Mouse (Mus musculus) layer of hippocampus, postnatal 25 days (tissue): ENCODE results near the gene Fbxo42. TPM values are rescaled to one million over a fixed set of nuclear protein-coding genes. Genes with fewer than 3 reads are reported as not detected.

Source experiments
- DNase-seq, 2 experiments: peaks; one replicate each; pipeline ENCODE4 v3.0.0; 2022; ENCODE audit warnings: mixed read lengths in 2 of 2, low spot score in 1 of 2; ENCODE audit errors: extremely low spot score in 1 of 2
- total RNA-seq, 2 experiments: library from RNA; stranded (reverse); gene quantifications; 2 replicates each; pipeline ENCODE4 v1.2.3; 2021

Fbxo42 gene
- total RNA-seq, 2 experiments from 2014 or later = 25.2 to 25.8 TPM

DNA sequence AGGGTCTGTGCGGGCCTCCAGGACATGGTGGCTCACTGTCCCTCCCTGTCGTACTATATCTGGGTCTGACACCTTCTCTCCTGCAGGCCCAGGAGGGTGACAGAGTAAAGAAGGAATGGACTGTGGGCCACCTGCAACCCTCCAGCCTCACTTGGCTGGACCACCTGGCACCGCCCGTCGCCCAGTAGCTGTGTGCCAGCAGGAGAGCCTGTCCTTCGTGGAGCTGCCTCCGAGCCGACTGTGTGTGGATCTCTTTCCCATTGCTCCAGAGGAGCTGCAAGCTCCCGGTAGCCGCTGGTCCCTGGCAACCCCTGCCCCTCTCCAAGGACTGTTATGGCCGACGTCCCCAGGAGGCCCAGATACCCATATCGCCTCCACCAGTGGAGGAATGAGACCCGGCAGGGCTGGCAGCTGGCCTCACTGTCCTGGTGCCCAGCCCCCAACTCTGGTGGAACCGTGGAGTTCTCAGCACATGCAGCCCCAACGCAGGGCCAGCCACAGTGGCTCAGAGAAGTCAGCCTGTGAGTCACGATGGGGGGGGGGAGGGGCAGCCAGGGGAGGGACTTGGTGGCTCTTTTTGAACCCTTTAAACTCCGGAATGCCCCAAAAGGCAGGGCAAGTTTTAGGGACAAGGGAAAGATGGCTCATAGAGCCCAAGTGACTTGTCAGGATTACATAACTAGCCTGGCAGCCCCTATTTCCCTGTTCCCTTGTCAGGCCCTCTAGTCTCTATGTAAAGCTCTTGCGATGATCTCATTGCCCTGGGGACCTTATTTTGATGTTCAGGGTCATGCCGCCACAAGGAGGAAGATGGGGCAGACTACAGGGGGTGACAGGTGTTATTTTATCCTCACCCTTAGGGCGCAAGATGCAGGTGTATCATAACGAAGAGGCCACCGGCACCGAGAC lies 98.6 kb downstream of the Fbxo42 start:
- no peak for DNase-seq

DNA sequence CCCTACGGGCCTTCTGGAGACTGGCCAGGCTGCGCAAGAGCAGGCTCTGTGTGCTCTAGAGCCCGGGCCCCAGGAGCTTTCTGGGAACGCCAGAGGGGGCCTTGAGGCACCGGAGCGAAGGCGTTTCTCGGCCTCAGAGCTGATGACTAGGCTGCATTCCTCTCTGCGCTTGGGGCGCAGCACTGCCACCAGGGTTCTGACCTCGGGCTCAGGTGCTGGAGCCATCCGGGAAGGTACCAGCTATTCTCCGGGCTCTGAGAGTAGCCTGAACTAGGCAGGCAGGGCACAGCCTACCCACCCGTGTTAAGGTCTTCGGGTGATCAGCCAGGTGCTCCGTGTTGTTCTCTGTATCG lies 99.3 kb downstream of the Fbxo42 start:
- no peak for DNase-seq

DNA sequence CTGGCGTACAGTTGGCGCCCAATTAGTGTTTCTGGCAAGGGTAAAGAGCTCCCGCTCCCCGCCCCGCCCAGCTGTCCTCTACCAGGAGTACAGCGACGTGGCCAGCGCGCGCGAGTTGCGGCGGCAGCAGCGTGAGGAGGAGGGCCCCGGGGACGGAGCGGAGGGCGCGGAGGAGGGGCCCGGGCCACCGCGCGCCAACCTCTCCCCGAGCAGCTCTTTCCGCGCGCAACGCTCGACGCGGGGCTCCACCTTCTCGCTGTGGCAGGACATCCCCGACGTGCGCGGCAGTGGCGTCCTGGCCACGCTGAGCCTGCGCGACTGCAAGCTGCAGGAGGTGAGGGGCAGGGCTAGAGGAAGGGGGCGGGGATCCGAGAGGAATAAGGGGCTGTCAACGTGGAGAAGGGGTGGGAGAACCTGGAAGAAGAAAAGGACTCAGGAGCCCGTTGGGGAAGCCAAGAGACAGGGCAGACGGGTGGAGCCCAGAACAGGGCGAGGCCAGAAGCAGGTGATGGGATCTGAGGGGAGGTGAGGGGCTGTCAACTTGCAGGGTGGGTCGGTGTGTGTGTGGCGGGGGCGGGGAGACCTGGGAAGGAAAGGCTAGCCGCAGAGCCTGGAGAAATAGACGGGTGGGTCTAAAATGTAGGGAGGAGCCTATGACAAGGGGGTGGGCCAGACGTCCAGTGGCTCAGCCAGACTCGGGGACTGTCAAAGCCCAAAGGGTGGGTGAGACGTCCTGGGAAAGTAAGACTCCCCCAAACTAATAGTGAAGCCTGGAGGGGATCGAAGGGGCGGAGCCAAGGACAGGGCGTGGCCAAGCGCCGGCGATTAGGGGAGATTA lies 100.3 kb downstream of the Fbxo42 start:
- no peak for DNase-seq

DNA sequence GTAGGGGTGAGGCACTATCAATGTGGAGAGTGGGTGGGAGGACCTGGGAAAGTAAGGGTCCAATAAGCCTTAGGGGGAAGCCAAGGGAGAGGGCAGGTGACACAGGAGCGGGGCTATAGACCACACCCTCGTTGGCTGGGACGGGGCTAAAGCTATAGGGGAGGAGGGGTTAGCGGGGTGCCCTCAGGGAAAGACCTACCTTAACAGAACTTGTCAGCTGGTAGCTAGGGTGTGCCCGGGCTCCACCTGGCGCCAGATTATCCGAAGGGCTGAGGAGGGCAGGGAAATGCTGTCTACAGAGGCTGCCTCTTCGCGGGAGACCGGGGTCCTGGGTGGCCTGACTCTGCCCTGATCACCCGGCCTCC lies 100.9 kb downstream of the Fbxo42 start:
- no peak for DNase-seq

DNA sequence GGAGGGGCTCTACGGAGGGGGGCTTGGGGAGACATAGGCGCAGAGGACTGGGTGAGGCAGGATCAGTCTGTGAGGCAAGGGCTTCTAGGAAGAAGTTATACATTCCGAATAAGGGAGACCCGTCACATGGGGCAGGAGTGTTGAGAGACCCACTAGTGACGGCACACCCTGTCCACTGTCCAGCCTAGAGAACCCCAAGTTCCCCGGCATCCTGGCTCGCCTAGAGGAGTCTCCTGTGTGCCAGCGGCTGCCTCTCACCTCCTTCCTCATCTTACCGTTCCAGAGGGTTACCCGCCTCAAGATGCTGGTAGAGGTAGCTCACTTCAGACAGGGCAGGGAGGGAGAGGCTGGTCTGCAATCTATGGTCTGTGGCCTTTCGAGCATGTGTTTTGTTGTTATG lies 101.7 kb downstream of the Fbxo42 start:
- no peak for DNase-seq

DNA sequence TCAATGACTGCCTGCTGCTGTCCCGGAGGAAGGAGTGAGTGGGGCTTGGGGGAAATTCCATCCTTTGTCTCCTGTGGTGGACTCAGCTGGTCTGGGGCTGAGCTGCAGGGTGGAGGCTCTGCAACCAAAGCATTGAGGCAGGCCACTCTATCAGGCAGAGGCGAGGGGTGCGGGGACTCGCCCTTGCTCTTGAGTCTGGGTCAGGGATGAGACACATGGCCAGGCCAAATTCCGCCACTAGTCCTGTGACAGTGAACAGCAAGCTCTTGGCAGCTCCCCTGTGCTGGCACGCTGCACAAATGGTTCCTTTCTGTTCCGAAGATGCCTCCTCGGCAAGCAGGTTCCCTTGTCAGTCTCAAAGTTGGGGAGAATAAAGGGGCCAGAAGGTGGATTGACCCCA lies 103.4 kb downstream of the Fbxo42 start:
- DNase-seq = no peak

DNA sequence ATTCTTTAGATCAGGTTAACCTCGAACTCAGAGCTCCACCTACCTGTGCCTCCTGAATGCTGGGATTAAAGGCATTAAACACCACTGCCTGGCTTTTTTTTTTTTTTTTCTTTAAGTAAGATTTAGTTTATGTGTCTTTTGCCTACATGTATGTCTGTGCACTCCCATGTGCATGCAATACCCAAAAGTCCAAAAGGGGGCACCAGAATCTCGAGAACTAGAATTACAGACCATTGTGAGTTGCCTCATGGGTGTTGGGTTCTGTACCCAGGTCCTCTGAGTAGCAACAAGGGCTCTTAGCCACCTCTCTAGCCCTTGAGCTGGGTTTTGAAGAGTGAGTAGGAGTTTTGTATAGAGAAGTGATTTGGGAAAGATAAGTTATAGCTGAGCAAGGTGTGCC lies 104.9 kb downstream of the Fbxo42 start:
- DNase-seq = no peak

Other genes starting within 250 kb of the Fbxo42 start
- 10 to 100 TPM; 21.2 to 22.2 TPM for gene Padi2, start 241.6 kb upstream of the Fbxo42 start, total RNA-seq
- 100 to 1,000 TPM; 182 to 190 TPM for gene Sdhb, start 186.7 kb upstream of the Fbxo42 start, total RNA-seq
- gene Atp13a2, start 161.0 kb upstream of the Fbxo42 start, total RNA-seq = 100 to 1,000 TPM; 168 to 172 TPM
- 1 to 10 TPM; 5.2 to 5.7 TPM for gene Mfap2, start 137.5 kb upstream of the Fbxo42 start, total RNA-seq
- 10 to 100 TPM; 46.3 to 73.9 TPM for gene Crocc, start 87.4 kb upstream of the Fbxo42 start, total RNA-seq
- 10 to 100 TPM; 41.2 to 46.5 TPM for gene Necap2, start 69.6 kb upstream of the Fbxo42 start, total RNA-seq
- gene Spata21, start 59.6 kb upstream of the Fbxo42 start, total RNA-seq = under 1 TPM; 0.17 to 0.21 TPM
- 10 to 100 TPM; 51.7 to 58.6 TPM for gene Szrd1, start 8.1 kb upstream of the Fbxo42 start, total RNA-seq
- 1 to 10 TPM; 2.7 to 4.0 TPM for gene Rsg1, start 66.0 kb downstream of the Fbxo42 start, total RNA-seq
- gene Arhgef19, start 91.6 kb downstream of the Fbxo42 start, total RNA-seq = 10 to 100 TPM; 15.1 to 21.6 TPM
- gene Epha2, start 153.3 kb downstream of the Fbxo42 start, total RNA-seq = 1 to 10 TPM in 1 of 2 experiments, under 1 TPM in 1; 0.99 to 1.4 TPM
- gene Fam131c, start 220.3 kb downstream of the Fbxo42 start, total RNA-seq = 1 to 10 TPM; 2.8 to 3.1 TPM